Mouse (Mus musculus): ENCODE measurements around the gene Trmt112.
"Not testable (repeated sequence)": the region's sequence is repeated elsewhere in the genome, so short reads cannot be mapped to it uniquely, and the experiment has no call there.

Trmt112 gene

GRCm38 (mm10) chr19:6907811-6908540, 1.5 kb upstream of the Trmt112 start:
- no peak for DNase-seq (ENCODE audit: low read depth, low spot score)

DNA sequence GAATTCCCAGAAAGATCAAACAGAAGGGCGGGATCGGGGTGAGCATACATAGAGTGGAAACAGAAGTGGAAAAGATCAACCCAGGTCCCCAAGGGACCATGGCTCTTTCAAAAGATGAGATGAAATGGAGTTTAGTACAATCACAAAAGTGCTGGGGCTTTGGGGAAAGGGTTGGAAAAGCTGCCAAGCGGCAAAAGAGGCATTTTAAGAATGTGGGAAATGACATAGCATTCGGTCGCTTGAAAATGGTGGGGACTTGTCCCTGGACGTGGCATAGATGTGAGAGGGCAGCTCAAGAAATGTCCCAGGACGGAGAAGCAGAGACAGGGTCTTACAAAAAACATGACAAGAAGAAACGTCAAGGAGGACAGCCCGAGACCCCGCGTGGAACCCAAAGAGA, 477 bp upstream of the Trmt112 start:
- no peak for DNase-seq (ENCODE audit: low read depth, low spot score)

GRCm38 (mm10) chr19:6910306-6910705, 808 bp downstream of the Trmt112 start:
- DNase-seq (ENCODE audit: low read depth, low spot score): not testable (repeated sequence)

- no peak for DNase-seq (ENCODE audit: low read depth, low spot score)
Observed at GRCm38 (mm10) chr19:6911101-6912074, 1.9 kb downstream of the Trmt112 start.

DNA sequence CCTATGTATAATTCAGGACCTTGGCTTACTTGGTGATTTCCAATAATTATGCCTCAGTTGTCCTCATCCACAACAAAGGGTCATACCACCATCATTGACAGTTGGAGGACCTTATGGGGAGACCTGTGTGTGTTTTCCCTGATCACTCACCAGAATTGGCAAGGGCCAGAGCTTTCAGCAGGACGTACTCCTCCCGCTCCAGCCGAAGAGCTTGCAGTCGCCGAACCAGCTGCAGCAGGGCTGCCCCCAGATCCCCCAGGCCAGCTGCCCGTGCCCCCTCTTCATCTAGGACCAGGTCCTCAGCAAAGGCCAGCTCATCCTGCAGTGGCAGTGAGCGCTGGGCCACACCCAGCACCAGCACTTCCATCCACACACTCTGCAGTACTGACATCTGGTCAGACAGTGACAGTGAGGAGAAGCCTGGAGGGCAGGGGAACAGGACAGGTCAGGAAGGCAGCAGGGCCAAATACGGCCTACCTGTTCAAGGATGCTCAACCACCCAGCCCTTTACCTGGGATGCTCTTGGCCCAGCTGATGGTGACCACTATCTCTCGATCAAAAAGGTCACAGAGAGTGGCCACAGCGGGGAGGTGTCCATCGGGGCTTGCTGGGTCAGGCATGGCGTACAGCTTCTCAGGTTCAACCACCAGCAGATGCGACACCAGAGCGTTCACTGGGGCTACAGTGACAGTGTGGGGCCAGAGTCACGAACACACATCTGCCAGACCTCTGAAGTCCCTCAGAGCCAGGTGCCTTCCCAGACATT, 2.9 kb downstream of the Trmt112 start:
- no peak for DNase-seq (ENCODE audit: low read depth, low spot score)

- no peak for DNase-seq (ENCODE audit: low read depth, low spot score)
Observed at GRCm38 (mm10) chr19:6913036-6913435, 3.5 kb downstream of the Trmt112 start.

DNA sequence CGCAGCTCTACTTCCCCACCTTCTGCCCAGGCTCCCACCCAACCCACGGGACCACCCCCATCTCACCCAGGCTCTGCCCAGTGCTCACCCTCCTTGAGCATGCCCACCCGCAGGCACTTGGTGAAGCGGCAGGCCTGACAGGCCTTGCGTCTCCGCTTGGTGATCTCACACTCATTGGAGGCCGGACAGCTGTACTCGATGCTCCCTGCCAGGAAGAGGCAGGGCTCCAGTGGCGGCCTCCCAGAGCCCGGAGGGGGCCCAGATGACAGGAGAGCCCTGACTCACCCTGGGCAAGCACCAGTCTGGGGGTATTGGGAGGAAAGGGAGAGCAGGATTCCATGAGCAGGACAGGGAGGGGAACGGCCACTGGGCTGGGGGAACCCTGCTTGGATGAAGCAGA, 4.5 kb downstream of the Trmt112 start:
- no peak for DNase-seq (ENCODE audit: low read depth, low spot score)

DNA sequence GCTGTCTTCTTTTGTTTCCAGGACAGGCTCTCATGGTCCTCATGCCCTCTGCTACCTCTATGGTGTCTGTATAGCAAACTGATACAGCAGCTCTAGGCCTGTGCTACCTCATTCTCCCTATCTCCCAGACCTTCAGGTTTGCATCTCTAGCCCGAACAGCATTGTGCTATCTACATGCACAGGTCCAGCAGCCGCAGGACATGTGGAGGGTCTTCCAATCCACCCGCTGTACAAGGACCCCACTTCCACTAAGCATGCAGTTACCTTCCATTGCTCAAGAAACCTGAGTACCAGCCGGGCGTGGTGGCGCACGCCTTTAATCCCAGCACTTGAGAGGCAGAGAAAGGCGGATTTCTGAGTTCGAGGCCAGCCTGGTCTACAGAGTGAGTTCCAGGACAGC, 5.0 kb downstream of the Trmt112 start:
- DNase-seq (ENCODE audit: low read depth, low spot score): no peak

- no peak for DNase-seq (ENCODE audit: low read depth, low spot score)
Observed at GRCm38 (mm10) chr19:6915276-6915675, 5.8 kb downstream of the Trmt112 start.

DNA sequence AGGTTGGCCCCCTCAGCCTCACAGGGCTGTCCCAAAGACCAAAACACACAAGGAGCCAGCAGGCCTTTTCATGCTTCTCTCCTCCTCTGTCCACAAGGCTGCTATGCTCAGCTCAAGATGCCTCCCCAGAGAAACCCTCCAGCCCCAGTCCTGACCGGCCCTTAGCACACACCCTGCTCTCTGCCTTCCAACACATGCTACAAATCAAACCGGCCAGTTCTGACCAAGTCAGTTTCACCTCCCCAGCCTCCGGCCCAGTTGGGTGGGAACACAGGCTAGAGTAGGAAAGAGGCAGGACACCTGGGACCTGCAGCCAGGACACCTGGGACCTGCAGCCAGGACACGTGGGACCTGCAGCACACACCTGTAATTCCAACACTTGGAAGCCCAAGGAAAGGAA, 7.0 kb downstream of the Trmt112 start:
- no peak for DNase-seq (ENCODE audit: low read depth, low spot score)

- DNase-seq (ENCODE audit: low read depth, low spot score): no peak
Observed at GRCm38 (mm10) chr19:6918321-6918720, 8.8 kb downstream of the Trmt112 start.

GRCm38 (mm10) chr19:6919431-6919830, 9.9 kb downstream of the Trmt112 start:
- no peak for DNase-seq (ENCODE audit: low read depth, low spot score)

DNA sequence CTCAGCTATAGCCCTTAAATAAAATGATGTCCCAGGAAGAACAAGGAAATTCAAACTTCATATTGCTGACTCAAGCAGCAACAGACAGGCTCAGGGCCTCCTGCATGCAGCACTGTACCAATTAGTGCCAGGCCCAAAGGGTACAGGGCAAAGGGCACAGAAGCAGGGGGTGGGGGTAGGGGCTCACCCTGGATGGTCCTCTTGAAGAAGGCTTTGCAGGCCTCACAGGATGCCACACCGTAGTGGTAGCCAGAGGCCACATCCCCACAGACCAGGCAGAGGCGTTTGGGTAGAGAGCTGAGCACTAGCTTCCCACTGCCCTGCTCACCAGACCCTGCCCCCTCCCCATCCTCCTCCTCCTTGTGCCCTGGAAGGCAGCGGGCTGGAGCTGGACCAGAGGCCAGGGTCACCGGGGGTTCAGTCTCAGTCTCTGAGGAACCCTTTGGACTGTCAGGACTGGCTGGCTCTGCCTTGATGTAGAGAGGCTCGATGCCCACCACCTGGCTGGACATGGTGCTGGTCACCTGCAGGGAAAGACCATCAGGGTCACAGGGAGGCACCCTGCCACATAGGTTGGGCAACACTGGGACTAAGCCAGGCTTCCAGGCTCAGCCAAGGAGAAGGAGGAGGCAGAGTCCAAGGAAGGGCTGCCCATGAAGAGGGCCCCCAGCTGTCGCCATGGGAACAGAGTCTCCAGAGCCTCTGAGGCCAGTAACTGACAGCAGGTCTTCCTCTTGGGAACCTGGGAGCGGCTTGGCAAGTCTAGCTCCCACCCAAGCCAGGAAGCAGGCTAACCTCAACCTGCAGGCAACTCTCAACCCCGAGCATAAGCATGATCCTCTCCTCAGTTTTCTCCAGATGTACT, 10.6 kb downstream of the Trmt112 start:
- no peak for DNase-seq (ENCODE audit: low read depth, low spot score)

DNA sequence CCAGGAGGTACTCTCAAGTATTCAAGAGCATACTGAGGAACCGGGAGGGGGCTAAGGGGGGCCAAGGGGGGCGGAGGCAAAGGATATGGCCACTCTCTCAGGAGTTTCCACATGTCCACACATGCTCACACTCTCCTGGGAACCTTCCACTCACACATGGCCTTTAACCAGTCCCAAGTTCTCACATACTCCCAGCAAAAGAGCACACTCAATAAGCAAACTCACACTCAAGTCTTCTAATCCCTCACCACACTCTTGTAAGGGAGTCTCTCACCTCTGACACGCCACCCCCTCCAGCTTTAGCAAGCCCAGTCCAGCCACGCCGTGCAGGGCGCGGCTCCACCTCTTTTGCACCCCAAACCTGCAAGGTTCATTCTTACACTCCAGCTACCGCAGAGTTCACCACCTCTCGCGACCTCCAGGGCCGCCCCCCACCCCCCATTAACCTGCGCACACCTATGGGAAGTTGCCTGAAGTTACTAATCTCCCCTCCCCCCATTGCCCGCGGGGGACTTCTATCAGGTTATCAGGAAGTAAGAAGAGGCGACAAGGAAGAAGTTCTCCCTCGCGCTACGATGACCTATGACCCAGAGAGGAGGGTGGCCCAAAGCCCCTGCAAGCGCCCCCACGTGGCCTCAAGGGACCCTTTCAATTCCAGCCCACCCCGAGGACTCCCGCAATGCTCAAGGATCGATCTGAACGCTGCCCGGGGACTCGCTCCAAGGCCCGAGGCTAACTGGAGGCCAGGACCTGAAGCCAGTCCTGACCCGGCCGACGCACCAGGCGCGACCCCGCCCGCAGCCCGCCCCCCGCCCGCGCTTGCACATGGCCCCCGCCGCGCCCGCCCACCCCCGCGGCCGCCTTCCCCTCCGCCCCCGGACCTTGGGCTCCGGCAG, 11.5 kb downstream of the Trmt112 start:
- no peak for DNase-seq (ENCODE audit: low read depth, low spot score)

GRCm38 (mm10) chr19:6921647-6922567, 12.4 kb downstream of the Trmt112 start, which contains the start of gene Esrra:
Gene Esrra (minus strand): TSS chr19:6921813.
- DNase-seq (ENCODE audit: low read depth, low spot score): peak; percentile 98

DNA sequence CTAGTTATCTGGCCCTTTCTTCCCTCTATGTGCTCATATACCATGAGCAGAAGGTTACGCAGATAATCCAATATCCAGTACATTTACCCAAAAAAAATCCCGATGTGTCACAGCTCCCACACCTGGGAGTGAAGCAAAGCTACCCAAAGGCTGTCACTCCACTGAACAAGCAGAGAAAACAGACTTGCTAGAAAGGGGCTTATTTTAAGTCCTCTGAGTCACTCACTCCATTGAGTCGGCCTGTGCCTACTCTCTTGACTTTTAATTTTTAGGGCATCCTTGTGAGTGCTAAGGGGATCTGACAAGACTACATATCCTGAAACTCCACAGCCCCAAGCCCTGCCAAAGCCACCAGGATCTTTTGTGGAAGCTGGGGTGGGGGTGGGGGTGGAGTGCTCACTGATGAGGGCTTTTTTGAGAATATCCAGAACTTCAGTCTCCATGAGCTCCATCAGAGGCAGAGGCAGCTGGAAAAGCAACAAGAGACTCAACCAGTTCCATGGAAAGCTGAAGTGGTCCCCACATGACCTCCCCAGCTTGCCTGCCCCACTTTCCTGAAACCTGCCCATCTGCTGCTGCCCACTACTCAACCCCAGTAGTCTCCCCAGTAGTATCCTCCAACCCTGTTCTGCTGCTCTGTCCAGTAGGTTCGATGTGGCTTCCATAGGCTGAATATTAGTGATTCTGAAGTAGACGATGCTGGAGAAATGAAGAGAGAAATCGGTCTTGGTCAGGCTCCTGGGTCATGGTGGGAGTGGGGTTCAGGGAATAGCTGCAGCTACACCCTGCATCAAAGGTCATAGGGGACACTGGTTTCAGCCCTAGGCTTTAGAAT, 13.6 kb downstream of the Trmt112 start:
- DNase-seq (ENCODE audit: low read depth, low spot score): no peak

DNA sequence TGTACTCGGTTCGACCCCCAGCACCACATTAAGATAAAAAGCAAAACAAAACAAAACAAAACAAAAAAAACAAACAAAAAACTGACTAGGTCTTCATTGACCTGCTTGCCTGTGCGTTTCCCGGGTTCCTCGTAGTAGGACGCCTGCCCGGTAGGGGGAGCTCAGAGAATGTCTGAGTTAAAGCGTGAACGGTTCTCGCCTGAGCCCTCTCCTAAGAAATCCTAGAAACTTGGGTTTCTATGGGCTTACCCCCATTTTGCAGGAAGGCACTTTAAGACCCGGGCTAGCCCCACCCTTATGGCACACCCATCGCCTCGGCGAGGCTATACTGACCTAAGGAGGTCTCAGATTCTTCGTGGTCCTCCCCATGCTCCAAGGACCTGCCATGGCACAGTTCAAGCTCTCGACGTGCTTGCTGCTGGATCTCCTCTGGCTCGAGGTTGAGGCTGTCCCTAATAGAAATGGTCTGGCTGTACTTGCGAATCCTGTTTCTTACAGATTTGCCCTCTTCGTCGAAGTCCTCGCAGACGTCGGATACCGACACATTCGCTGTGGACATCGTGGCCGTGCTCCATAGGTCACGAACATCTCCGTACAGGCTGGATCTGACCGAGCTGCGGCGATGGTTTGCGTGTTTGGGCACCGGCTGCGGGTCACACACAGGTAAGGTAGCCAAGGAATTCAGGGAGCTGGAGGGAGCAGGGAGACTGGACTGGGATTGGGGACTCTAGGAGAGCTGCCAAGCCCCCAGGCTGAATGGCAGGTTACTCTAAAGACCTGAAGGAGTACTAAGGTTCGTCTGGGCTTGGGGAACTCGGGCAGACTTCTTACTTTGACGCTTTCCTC, 15.2 kb downstream of the Trmt112 start:
- no peak for DNase-seq (ENCODE audit: low read depth, low spot score)
